Mouse (Mus musculus): Measurements from ENCODE around the gene Tlr6.

DNA sequence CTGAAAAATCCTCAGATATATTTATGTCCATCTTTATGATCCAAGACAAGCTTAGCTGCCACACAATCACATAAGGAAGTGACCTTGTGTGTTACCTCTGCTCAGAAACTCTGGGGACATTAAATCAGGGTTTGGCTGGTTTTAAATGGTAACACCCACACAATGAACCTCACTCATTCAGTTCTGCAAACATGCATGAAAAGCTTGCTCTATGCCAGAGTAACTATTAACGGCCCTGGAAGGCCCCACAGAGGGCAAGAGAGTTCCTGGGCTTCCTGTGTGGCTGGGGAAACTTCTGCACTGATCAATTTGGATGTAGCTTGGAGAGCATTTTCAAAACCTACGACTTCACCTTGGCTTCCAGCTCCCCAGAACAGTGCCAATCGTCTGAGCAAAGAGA, 27.7 kb downstream of the Tlr6 start:
- TF ChIP-seq POLR2A (IDR thresholded peaks at IDR 0.05; ENCODE audit: borderline replicate concordance, control insufficient read depth, low read depth, low read length) (no peak), CTCF (IDR thresholded peaks at IDR 0.05; ENCODE audit: control insufficient read depth, insufficient read depth, low read length) (no peak)

All from bone marrow, adult 2 months (tissue).